Mouse (Mus musculus): ENCODE measurements around the gene Gm16181.

- TF ChIP-seq POLR2A (IDR thresholded peaks at IDR 0.05; ENCODE audit: borderline replicate concordance, extremely low read depth, insufficient read depth, insufficient read length, poor library complexity, severe bottlenecking) (no peak), CTCF (IDR thresholded peaks at IDR 0.05; ENCODE audit: borderline replicate concordance, extremely low read depth, insufficient read depth, insufficient read length) (no peak)
Observed at GRCm38 (mm10) chr17:35237504-35237903, 16.9 kb downstream of the Gm16181 start.

Data from brain, embryonic 14.5 days (tissue).